Mouse (Mus musculus) thymus, postnatal 0 days (tissue): Measurements from ENCODE around the gene Unc5cl. TPM values are rescaled to one million over a fixed set of nuclear protein-coding genes. Genes with fewer than 3 reads are reported as not detected.

Experiments
- DNase-seq: peaks from one replicate; pipeline ENCODE4 v3.0.0-alpha.2; 2015; ENCODE audit warnings: low spot score
- polyA plus RNA-seq: library from polyadenylated mRNA; unstranded; fragments of >200 nt; fragmentation: Nextera tagmentation; extraction: Ambion mirVana; gene quantifications from 2 replicates; pipeline ENCODE4 v1.2.1, GENCODE M21; 2015

Unc5cl gene
- polyA plus RNA-seq, 1 experiment from 2014 or later = 21.6 TPM

GRCm38 (mm10) chr17:48432158-48432980 is 22.3 kb upstream of the Unc5cl start, which contains the start of gene Apobec2:
Gene Apobec2, minus strand, starts transcription at chr17:48432930.
- DNase-seq = no peak

GRCm38 (mm10) chr17:48433006-48433655 is 21.6 kb upstream of the Unc5cl start:
- DNase-seq = no peak

GRCm38 (mm10) chr17:48433689-48434330 is 20.9 kb upstream of the Unc5cl start:
- no peak for DNase-seq

- no peak for DNase-seq
Measured at GRCm38 (mm10) chr17:48434479-48434878, 20.2 kb upstream of the Unc5cl start.

- no peak for DNase-seq
Measured at GRCm38 (mm10) chr17:48436487-48436886, 18.2 kb upstream of the Unc5cl start.

- DNase-seq = no peak
Measured at GRCm38 (mm10) chr17:48437421-48437911, 17.2 kb upstream of the Unc5cl start.

- DNase-seq = no peak
Measured at GRCm38 (mm10) chr17:48442745-48443457, 11.8 kb upstream of the Unc5cl start.

GRCm38 (mm10) chr17:48443542-48444145 is 11.1 kb upstream of the Unc5cl start:
- no peak for DNase-seq

- DNase-seq = no peak
Measured at GRCm38 (mm10) chr17:48447675-48448074, 7.0 kb upstream of the Unc5cl start.

- no peak for DNase-seq
Measured at GRCm38 (mm10) chr17:48450666-48451352, 3.9 kb upstream of the Unc5cl start.

- no peak for DNase-seq
Measured at GRCm38 (mm10) chr17:48451353-48451675, 3.4 kb upstream of the Unc5cl start, which contains the start of gene Tspo2. Gene Tspo2, minus strand, starts transcription at chr17:48451522.

GRCm38 (mm10) chr17:48451753-48452444 is 2.8 kb upstream of the Unc5cl start:
- DNase-seq = no peak

- DNase-seq = no peak
Measured at GRCm38 (mm10) chr17:48453489-48453888, 1.2 kb upstream of the Unc5cl start.

GRCm38 (mm10) chr17:48454190-48454589 is 511 bp upstream of the Unc5cl start:
- DNase-seq = no peak

- no peak for DNase-seq
Measured at GRCm38 (mm10) chr17:48455955-48456354, 1.3 kb downstream of the Unc5cl start.

- DNase-seq = no peak
Measured at GRCm38 (mm10) chr17:48457971-48458653, 3.4 kb downstream of the Unc5cl start.

GRCm38 (mm10) chr17:48462096-48462495 is 7.4 kb downstream of the Unc5cl start:
- peak; percentile 85 for DNase-seq

GRCm38 (mm10) chr17:48463391-48463790 is 8.7 kb downstream of the Unc5cl start:
- DNase-seq = no peak

GRCm38 (mm10) chr17:48466769-48467394 is 12.2 kb downstream of the Unc5cl start:
- DNase-seq = peak; percentile 44
